In genomic region chr6:137935341-137935740, GRCm38 (mm10) we compare ENCODE assay signal across 10 mouse cellular contexts.
DNase-seq lines count a peak whose midpoint lies in the region; ATAC-seq lines count a peak whose summit lies in the region.
"Had no signal": no experiment of that assay in that cellular context is flagged by ENCODE, and none has a peak within 500 bp of the region (broad histone marks: within the 10 kb centered on the region; RNA-seq: fewer than 3 reads in every experiment).

No protein-coding gene starts in this region.

- H3K36me3 ChIP-seq in hindbrain, embryonic 14.5 days (replicated peaks; ENCODE audit: control insufficient read depth, insufficient read depth), result no peaks in the 10 kb centered on the region
- no peaks in the 10 kb centered on the region for H3K36me3 ChIP-seq in hindbrain, embryonic 10.5 days
- no peaks in the 10 kb centered on the region for H3K36me3 ChIP-seq in lung, embryonic 15.5 days
- H3K36me3 ChIP-seq: limb, embryonic 15.5 days had no signal

- H3K4me2 ChIP-seq in hindbrain, embryonic 14.5 days (replicated peaks), result no peak overlapping the region
- peak overlapping the region; percentile 42 for H3K4me2 ChIP-seq in lung, embryonic 15.5 days
- H3K4me2 ChIP-seq: limb, embryonic 15.5 days had no signal

- no peak overlapping the region for H3K27ac ChIP-seq in hindbrain, embryonic 14.5 days
- no peak overlapping the region for H3K27ac ChIP-seq in hindbrain, embryonic 10.5 days
- H3K27ac ChIP-seq in lung, embryonic 15.5 days, result peak overlapping the region; percentile 65
- H3K27ac ChIP-seq: limb, embryonic 15.5 days had no signal

- no peaks in the 10 kb centered on the region for H3K4me1 ChIP-seq in hindbrain, embryonic 14.5 days (replicated peaks; ENCODE audit: control insufficient read depth, insufficient read depth, low read length)
- no peaks in the 10 kb centered on the region for H3K4me1 ChIP-seq in hindbrain, embryonic 10.5 days (replicated peaks)
- H3K4me1 ChIP-seq in lung, embryonic 15.5 days, result peaks cover 27% of the 10 kb centered on the region
- H3K4me1 ChIP-seq: limb, embryonic 15.5 days had no signal

- no peaks in the 10 kb centered on the region for H3K27me3 ChIP-seq in hindbrain, embryonic 14.5 days (ENCODE audit: control insufficient read depth, insufficient read depth, low read length)
- H3K27me3 ChIP-seq in hindbrain, embryonic 10.5 days (ENCODE audit: insufficient read depth, poor library complexity, severe bottlenecking), result no peaks in the 10 kb centered on the region
- H3K27me3 ChIP-seq in lung, embryonic 15.5 days, result no peaks in the 10 kb centered on the region
- H3K27me3 ChIP-seq: limb, embryonic 15.5 days had no signal

- no peak overlapping the region for H3K4me3 ChIP-seq in hindbrain, embryonic 14.5 days (replicated peaks; ENCODE audit: low read length)
- no peak overlapping the region for H3K4me3 ChIP-seq in hindbrain, embryonic 10.5 days
- H3K4me3 ChIP-seq in lung, embryonic 15.5 days, result peak overlapping the region; percentile 22
- H3K4me3 ChIP-seq: erythroblast, embryonic 14.5 days; limb, embryonic 15.5 days had no signal

- ATAC-seq in hindbrain, embryonic 14.5 days (ENCODE audit: low FRiP score), result no peak
- ATAC-seq in lung, embryonic 15.5 days (ENCODE audit: borderline replicate concordance, extremely low read depth, low FRiP score, low TSS enrichment), result peak; percentile 25; the same call in 1 of the 2 replicates
- ATAC-seq in inflammation-experienced regulatory T-cells, adult 6 months, result no peak
- no peak for ATAC-seq in erythroblast, adult 5-6 weeks (replicated peaks; ENCODE audit: low FRiP score, poor library complexity, severe bottlenecking)

- intact Hi-C loops in heart, postnatal 14 days (cut with DNase I), result no loop called here

- DNase-seq in hindbrain, embryonic 14.5 days (ENCODE audit: low spot score), result peak; percentile 40
- no peak for DNase-seq in hindbrain, embryonic 10.5 days (ENCODE audit: low spot score)
- DNase-seq in adrenal gland, postnatal 36 days, result peak; percentile 57 to 59
- peak; percentile 7 to 40 for DNase-seq in heart, postnatal 14 days
- no peak for DNase-seq in spleen, postnatal 14 days (ENCODE audit: low spot score in 2 of 2)

- no peak overlapping the region for H3K9ac ChIP-seq in hindbrain, embryonic 14.5 days
- no peak overlapping the region for H3K9ac ChIP-seq in lung, embryonic 15.5 days
- H3K9ac ChIP-seq: limb, embryonic 15.5 days had no signal

- WGBS in hindbrain, embryonic 14.5 days, result 63% methylated on average over 8 of the region's 8 CpGs
- WGBS in hindbrain, embryonic 10.5 days, result 90% methylated on average over 8 of the region's 8 CpGs
- 10% methylated on average over 8 of the region's 8 CpGs for WGBS in lung, embryonic 15.5 days

- H3K9me3 ChIP-seq in hindbrain, embryonic 14.5 days (ENCODE audit: control insufficient read depth, low read length), result no peaks in the 10 kb centered on the region
- H3K9me3 ChIP-seq in hindbrain, embryonic 10.5 days, result no peaks in the 10 kb centered on the region
- no peaks in the 10 kb centered on the region for H3K9me3 ChIP-seq in lung, embryonic 15.5 days
- H3K9me3 ChIP-seq: limb, embryonic 15.5 days had no signal

Comparison
In these comparisons a context has a peak if more than half of its experiments do, and no peak if none do; other contexts are left out.
1. DNase-seq: peak in hindbrain, embryonic 14.5 days (single experiment), adrenal gland, postnatal 36 days (2 of 2) and heart, postnatal 14 days (2 of 2); none in hindbrain, embryonic 10.5 days (single experiment) and spleen, postnatal 14 days (0 of 2).